Mouse (Mus musculus) cerebellum, adult 8-10 months (tissue): Measurements from ENCODE around the gene Sel1l.
"Not testable (repeated sequence)": the region's sequence is repeated elsewhere in the genome, so short reads cannot be mapped to it uniquely, and the experiment has no call there.

Source experiments
- DNase-seq: peaks from one replicate; pipeline ENCODE4 v3.0.0; 2022

The Sel1l gene

GRCm38 (mm10) chr12:91815990-91816389 is 33.0 kb downstream of the Sel1l start:
- DNase-seq: peak; percentile 33

- DNase-seq: no peak
These were observed 33.4 kb downstream of the Sel1l start for GRCm38 (mm10) chr12:91815552-91815951.

GRCm38 (mm10) chr12:91808911-91809310 is 40.0 kb downstream of the Sel1l start:
- DNase-seq: no peak

- DNase-seq: no peak
These were observed 41.2 kb downstream of the Sel1l start for GRCm38 (mm10) chr12:91807761-91808160.

- DNase-seq: no peak
These were observed 41.9 kb downstream of the Sel1l start for GRCm38 (mm10) chr12:91807095-91807494.

GRCm38 (mm10) chr12:91804262-91804661 is 44.7 kb downstream of the Sel1l start:
- DNase-seq: no peak

- DNase-seq: no peak
These were observed 45.6 kb downstream of the Sel1l start for GRCm38 (mm10) chr12:91803207-91803932.

- DNase-seq: no peak
These were observed 46.3 kb downstream of the Sel1l start for GRCm38 (mm10) chr12:91802586-91803206.

GRCm38 (mm10) chr12:91800861-91801385 is 48.0 kb downstream of the Sel1l start:
- DNase-seq: no peak

- no peak for DNase-seq
These were observed 49.1 kb downstream of the Sel1l start for GRCm38 (mm10) chr12:91799821-91800335.

GRCm38 (mm10) chr12:91799379-91799773 is 49.6 kb downstream of the Sel1l start:
- DNase-seq: no peak

GRCm38 (mm10) chr12:91798720-91799378 is 50.1 kb downstream of the Sel1l start:
- DNase-seq: no peak

- DNase-seq: no peak
These were observed 52.2 kb downstream of the Sel1l start for GRCm38 (mm10) chr12:91796774-91797173.

- DNase-seq: no peak
These were observed 55.7 kb downstream of the Sel1l start for GRCm38 (mm10) chr12:91793266-91793665.

GRCm38 (mm10) chr12:91791822-91792221 is 57.1 kb downstream of the Sel1l start:
- DNase-seq: no peak

- peak; percentile 28 for DNase-seq
These were observed 59.2 kb downstream of the Sel1l start for GRCm38 (mm10) chr12:91789801-91790200.

- DNase-seq: not testable (repeated sequence)
These were observed 60.5 kb downstream of the Sel1l start for GRCm38 (mm10) chr12:91788446-91788845.

- DNase-seq: no peak
These were observed 61.0 kb downstream of the Sel1l start, which contains the start of gene Ston2 for GRCm38 (mm10) chr12:91787959-91788437. Ston2 (minus strand) TSS chr12:91788387.

GRCm38 (mm10) chr12:91786355-91786754 is 62.6 kb downstream of the Sel1l start:
- DNase-seq: no peak

- no peak for DNase-seq
These were observed 67.5 kb downstream of the Sel1l start for GRCm38 (mm10) chr12:91781432-91781831.

GRCm38 (mm10) chr12:91780531-91780930 is 68.4 kb downstream of the Sel1l start:
- DNase-seq: no peak

- peak; percentile 25 for DNase-seq
These were observed 70.0 kb downstream of the Sel1l start for GRCm38 (mm10) chr12:91779004-91779365.
